Mouse (Mus musculus): ENCODE measurements around the gene Il20rb.

Il20rb gene

GRCm38 (mm10) chr9:100486431-100486830 is at the start of gene Il20rb:
Gene Il20rb, minus strand, starts transcription at chr9:100486788.
- DNase-seq (ENCODE audit: low spot score in 2 of 2), result no peak

- no peak for DNase-seq (ENCODE audit: low spot score in 2 of 2)
These were observed 49.2 kb upstream of the Il20rb start for GRCm38 (mm10) chr9:100535618-100536262.

GRCm38 (mm10) chr9:100534686-100535085 is 48.1 kb upstream of the Il20rb start:
- DNase-seq (ENCODE audit: low spot score in 2 of 2), result no peak

GRCm38 (mm10) chr9:100532847-100533505 is 46.4 kb upstream of the Il20rb start:
- DNase-seq (ENCODE audit: low spot score in 2 of 2), result no peak

GRCm38 (mm10) chr9:100531296-100531695 is 44.7 kb upstream of the Il20rb start:
- no peak for DNase-seq (ENCODE audit: low spot score in 2 of 2)

- DNase-seq (ENCODE audit: low spot score in 2 of 2), result no peak
These were observed 38.6 kb upstream of the Il20rb start for GRCm38 (mm10) chr9:100525225-100525624.

GRCm38 (mm10) chr9:100522029-100522428 is 35.4 kb upstream of the Il20rb start:
- DNase-seq (ENCODE audit: low spot score in 2 of 2), result no peak

- DNase-seq (ENCODE audit: low spot score in 2 of 2), result peak in 1 of 2 experiments; percentile 18
These were observed 34.0 kb upstream of the Il20rb start for GRCm38 (mm10) chr9:100520586-100520985.

GRCm38 (mm10) chr9:100520012-100520411 is 33.4 kb upstream of the Il20rb start:
- DNase-seq (ENCODE audit: low spot score in 2 of 2), result no peak

GRCm38 (mm10) chr9:100507581-100507980 is 21.0 kb upstream of the Il20rb start:
- no peak for DNase-seq (ENCODE audit: low spot score in 2 of 2)

GRCm38 (mm10) chr9:100506652-100507051 is 20.1 kb upstream of the Il20rb start:
- DNase-seq (ENCODE audit: low spot score in 2 of 2), result no peak

- no peak for DNase-seq (ENCODE audit: low spot score in 2 of 2)
These were observed 18.9 kb upstream of the Il20rb start for GRCm38 (mm10) chr9:100505498-100505897.

GRCm38 (mm10) chr9:100493611-100494261 is 7.1 kb upstream of the Il20rb start:
- DNase-seq (ENCODE audit: low spot score in 2 of 2), result no peak

GRCm38 (mm10) chr9:100491424-100491823 is 4.8 kb upstream of the Il20rb start:
- DNase-seq (ENCODE audit: low spot score in 2 of 2), result no peak

- no peak for DNase-seq (ENCODE audit: low spot score in 2 of 2)
These were observed 2.4 kb upstream of the Il20rb start for GRCm38 (mm10) chr9:100488969-100489368.

GRCm38 (mm10) chr9:100488056-100488713 is 1.6 kb upstream of the Il20rb start:
- DNase-seq (ENCODE audit: low spot score in 2 of 2), result no peak

- no peak for DNase-seq (ENCODE audit: low spot score in 2 of 2)
These were observed 3.3 kb downstream of the Il20rb start for GRCm38 (mm10) chr9:100483318-100483717.

GRCm38 (mm10) chr9:100481626-100482025 is 5.0 kb downstream of the Il20rb start:
- DNase-seq (ENCODE audit: low spot score in 2 of 2), result no peak

GRCm38 (mm10) chr9:100474056-100474455 is 12.5 kb downstream of the Il20rb start:
- DNase-seq (ENCODE audit: low spot score in 2 of 2), result no peak

GRCm38 (mm10) chr9:100473361-100473760 is 13.2 kb downstream of the Il20rb start:
- DNase-seq (ENCODE audit: low spot score in 2 of 2), result no peak

GRCm38 (mm10) chr9:100472931-100473330 is 13.7 kb downstream of the Il20rb start:
- no peak for DNase-seq (ENCODE audit: low spot score in 2 of 2)

GRCm38 (mm10) chr9:100471605-100471953 is 15.0 kb downstream of the Il20rb start:
- no peak for DNase-seq (ENCODE audit: low spot score in 2 of 2)
